Mouse (Mus musculus) gastrocnemius, adult 18-20 months (tissue): ENCODE data around the gene Zfp599. TPM values are rescaled to one million over a fixed set of nuclear protein-coding genes. Genes with fewer than 3 reads are reported as not detected.

Experiments
- DNase-seq: peaks from one replicate; pipeline ENCODE4 v3.0.0; 2021; ENCODE audit warnings: low spot score
- total RNA-seq, 2 experiments: library from RNA; stranded (reverse); gene quantifications; 2 replicates each; pipeline ENCODE4 v1.2.3; 2021

The Zfp599 gene
- total RNA-seq, 2 experiments from 2014 or later, result not detected

- peak; percentile 2 for DNase-seq
Observed at GRCm38 (mm10) chr9:22224536-22225503, 34.9 kb downstream of the Zfp599 start.

DNA sequence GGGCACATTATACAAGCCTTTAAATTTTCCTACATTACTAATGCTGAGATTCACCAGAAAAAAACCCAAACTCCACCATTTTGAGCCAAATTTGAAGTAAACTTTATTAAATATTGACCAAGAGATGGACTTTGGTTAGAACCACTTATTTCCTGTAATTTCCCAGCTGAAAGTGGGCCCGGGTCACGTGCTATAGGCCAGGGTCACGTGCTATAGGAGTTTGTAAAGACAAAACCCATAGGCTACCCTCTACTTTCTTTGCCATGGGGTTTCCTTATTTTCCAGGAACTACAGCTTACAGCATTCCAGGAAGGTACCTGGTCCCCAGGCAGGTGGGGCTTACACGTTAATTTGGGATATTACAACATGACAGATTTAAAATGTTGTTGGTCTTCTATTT is 35.6 kb downstream of the Zfp599 start:
- no peak for DNase-seq

- no peak for DNase-seq
Observed at GRCm38 (mm10) chr9:22217858-22218493, 41.7 kb downstream of the Zfp599 start.

- no peak for DNase-seq
Observed at GRCm38 (mm10) chr9:22216705-22217104, 43.0 kb downstream of the Zfp599 start.

- DNase-seq, result no peak
Observed at GRCm38 (mm10) chr9:22214549-22214948, 45.1 kb downstream of the Zfp599 start.

DNA sequence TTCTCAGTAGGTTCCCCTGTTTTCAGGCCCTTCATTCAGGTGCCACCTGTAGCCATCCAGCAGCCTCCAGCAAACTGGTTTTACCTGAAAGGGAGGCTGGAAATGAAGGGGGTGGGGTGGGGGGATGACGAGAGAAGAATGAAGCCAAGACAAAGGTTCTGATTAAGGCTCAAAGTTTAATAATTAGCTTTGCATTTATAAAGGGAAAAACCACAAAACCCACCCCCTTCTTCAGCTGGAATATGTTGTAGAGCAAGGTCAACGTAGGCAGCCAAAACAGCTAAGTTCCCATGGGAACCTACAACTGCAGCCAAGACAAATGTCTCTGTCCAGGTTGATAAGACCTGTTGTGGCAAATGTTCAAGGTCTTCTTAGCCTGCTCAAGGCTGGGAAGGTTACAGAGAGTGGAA is 45.9 kb downstream of the Zfp599 start:
- no peak for DNase-seq

Other genes starting within 250 kb of the Zfp599 start
- under 1 TPM in 1 of 2 experiments, not detected in 1; 0.24 TPM for gene Elavl3, start 207.9 kb downstream of the Zfp599 start, total RNA-seq
- gene Gm49318, start 188.6 kb downstream of the Zfp599 start, total RNA-seq, result not detected
- gene Zfp653, start 188.5 kb downstream of the Zfp599 start, total RNA-seq, result 1 to 10 TPM; 3.2 to 3.7 TPM
- 10 to 100 TPM; 89.2 to 92.1 TPM for gene Ecsit, start 174.5 kb downstream of the Zfp599 start, total RNA-seq
- 1 to 10 TPM; 3.1 to 6.5 TPM for gene Cnn1, start 160.7 kb downstream of the Zfp599 start, total RNA-seq
- gene Elof1, start 142.7 kb downstream of the Zfp599 start, total RNA-seq, result 10 to 100 TPM; 37.9 to 39.1 TPM
- 1 to 10 TPM in 1 of 2 experiments, under 1 TPM in 1; 0.94 to 2.3 TPM for gene Acp5, start 124.2 kb downstream of the Zfp599 start, total RNA-seq
- gene Pigyl, start 103.0 kb downstream of the Zfp599 start, total RNA-seq, result 10 to 100 TPM; 33.4 to 36.9 TPM
- not detected for gene Zfp872, start 71.8 kb downstream of the Zfp599 start, total RNA-seq
- 1 to 10 TPM; 6.1 to 6.3 TPM for gene Zfp809, start 34.2 kb downstream of the Zfp599 start, total RNA-seq
- gene Zfp810, start 47.8 kb upstream of the Zfp599 start, total RNA-seq, result under 1 TPM; 0.34 to 0.36 TPM
- 1 to 10 TPM; 1.3 TPM for gene Anln, start 129.3 kb upstream of the Zfp599 start, total RNA-seq
- gene 9530077C05Rik, start 151.6 kb upstream of the Zfp599 start, total RNA-seq, result under 1 TPM; 0.32 to 0.38 TPM
- not detected for gene Gm17545, start 194.4 kb upstream of the Zfp599 start, total RNA-seq
- 10 to 100 TPM; 37.0 to 37.5 TPM for gene Rp9, start 209.8 kb upstream of the Zfp599 start, total RNA-seq
- gene Bbs9, start 215.8 kb upstream of the Zfp599 start, total RNA-seq, result 1 to 10 TPM; 8.5 to 8.9 TPM